Mouse (Mus musculus) left cerebral cortex, adult 2 months (tissue): ENCODE results near the gene Ccdc70. TPM values are rescaled to one million over a fixed set of nuclear protein-coding genes. Genes with fewer than 3 reads are reported as not detected.
A peak's percentile ranks its signal among the peaks of the same experiment; 100 is the strongest.
"Not testable (repeated sequence)": the region's sequence is repeated elsewhere in the genome, so short reads cannot be mapped to it uniquely, and the experiment has no call there.

ENCODE experiments used
- DNase-seq, 2 experiments: peaks; one replicate each; pipeline ENCODE4 v3.0.0; 2021 to 2022; ENCODE audit warnings: low spot score in 2 of 2, mixed read lengths in 1 of 2; ENCODE audit errors: extremely low spot score in 1 of 2
- H3K27ac ChIP-seq: fragments of 200-600 bp; 2 replicates; pipeline ENCODE4 v1.8.1; 2022
- H3K4me3 ChIP-seq: fragments of 200-600 bp; 2 replicates; pipeline ENCODE4 v1.8.1; 2022
- CTCF ChIP-seq: fragments of 200-600 bp; IDR thresholded peaks from 2 replicates; pipeline ENCODE4 v1.8.1; 2022; ENCODE audit warnings: antibody characterized with exemption, mild to moderate bottlenecking, moderate library complexity
- intact Hi-C: fragments of 180-260 bp; cut with DNase I; formaldehyde crosslinking; loops from one replicate; pipeline ENCODE4 v1.15.1; 2025
- long read RNA-seq, 2 experiments: library from polyadenylated mRNA; stranded (forward); transcript quantifications; one replicate each; pipeline ENCODE4 v2.0.0; 2021; ENCODE audit warnings: borderline mapping rate in 2 of 2
- total RNA-seq, 2 experiments: library from RNA; stranded (reverse); gene quantifications; 2 replicates each; pipeline ENCODE4 v1.2.3; 2021

Gene Ccdc70
- not detected for total RNA-seq
- long read RNA-seq, experiment 1, result 0 reads
- long read RNA-seq, experiment 2, result 0 reads

GRCm38 (mm10) chr8:21969475-21969874 lies at the start of gene Ccdc70:
TSS of gene Ccdc70 (plus strand) at chr8:21969775.
- intact Hi-C loops, result no loop called here
- DNase-seq, result no peak
- Histone ChIP-seq H3K27ac (no peak within 1 kb of the TSS), H3K4me3 (no peak within 1 kb of the TSS)
- no peak for TF ChIP-seq CTCF

GRCm38 (mm10) chr8:21930754-21931153 lies 38.8 kb upstream of the Ccdc70 start:
- intact Hi-C loops, H3K27ac ChIP-seq, H3K4me3 ChIP-seq, DNase-seq: not testable (repeated sequence)

- no peak for TF ChIP-seq CTCF
- intact Hi-C loops, result no loop called here
- DNase-seq, result no peak
- no peak within 1 kb of the TSS for H3K27ac ChIP-seq
- no peak within 1 kb of the TSS for H3K4me3 ChIP-seq
Observed at GRCm38 (mm10) chr8:21932610-21933009, 37.0 kb upstream of the Ccdc70 start, which contains the start of gene Defb15. TSS of gene Defb15 (minus strand) at chr8:21932710.

GRCm38 (mm10) chr8:21938052-21938451 lies 31.5 kb upstream of the Ccdc70 start, which contains the start of gene Defb35:
TSS of gene Defb35 (plus strand) at chr8:21938352.
- H3K27ac ChIP-seq, DNase-seq, H3K4me3 ChIP-seq, intact Hi-C loops: not testable (repeated sequence)

- intact Hi-C loops, result no loop called here
- TF ChIP-seq CTCF, result no peak
- no peak for DNase-seq
- H3K27ac ChIP-seq, result no peak within 1 kb of the TSS
- no peak within 1 kb of the TSS for H3K4me3 ChIP-seq
Observed at GRCm38 (mm10) chr8:21946462-21946861, 23.1 kb upstream of the Ccdc70 start, which contains the start of gene Defb13. TSS of gene Defb13 (plus strand) at chr8:21946762.

- no peak overlapping the region for H3K4me3 ChIP-seq
- no peak for TF ChIP-seq CTCF
- intact Hi-C loops, result no loop called here
- DNase-seq, result no peak
- H3K27ac ChIP-seq, result no peak overlapping the region
Observed at GRCm38 (mm10) chr8:21947311-21948017, 22.1 kb upstream of the Ccdc70 start.

- intact Hi-C loops, result loop anchor here (5.0 kb wide), 2 partner anchors 198 to 948 kb away; no protein-coding TSS in a partner anchor
Observed at GRCm38 (mm10) chr8:21955321-21955720, 14.3 kb upstream of the Ccdc70 start.

GRCm38 (mm10) chr8:21956336-21956735 lies 13.2 kb upstream of the Ccdc70 start:
- no peak for TF ChIP-seq CTCF
- Histone ChIP-seq H3K27ac (no peak overlapping the region), H3K4me3 (no peak overlapping the region)
- intact Hi-C loops, result loop anchor here (5.0 kb wide), 2 partner anchors 199 to 949 kb away; no protein-coding TSS in a partner anchor
- DNase-seq, result no peak

More at GRCm38 (mm10) chr8:21955321-21955720, 14.3 kb upstream of the Ccdc70 start:
- no peak overlapping the region for H3K27ac ChIP-seq
- peak; percentile 32 to 48 for DNase-seq
- H3K4me3 ChIP-seq, result no peak overlapping the region
- TF ChIP-seq CTCF, result peak; percentile 87

- no peak for DNase-seq
- Histone ChIP-seq H3K27ac (no peak within 1 kb of the TSS), H3K4me3 (no peak within 1 kb of the TSS)
- intact Hi-C loops, result loop anchor here (5.0 kb wide), 2 partner anchors 201 to 951 kb away; no protein-coding TSS in a partner anchor
- no peak for TF ChIP-seq CTCF
Observed at GRCm38 (mm10) chr8:21958414-21958813, 11.2 kb upstream of the Ccdc70 start, which contains the start of gene Fam90a1a. TSS of gene Fam90a1a (plus strand) at chr8:21958714.

GRCm38 (mm10) chr8:21966646-21967045 lies 2.9 kb upstream of the Ccdc70 start:
- Histone ChIP-seq H3K27ac (no peak overlapping the region), H3K4me3 (no peak overlapping the region)
- intact Hi-C loops, result no loop called here
- no peak for TF ChIP-seq CTCF
- no peak for DNase-seq

GRCm38 (mm10) chr8:21978193-21978592 lies 8.6 kb downstream of the Ccdc70 start:
- H3K4me3 ChIP-seq, result no peak overlapping the region
- no peak for TF ChIP-seq CTCF
- DNase-seq, result no peak
- no peak overlapping the region for H3K27ac ChIP-seq
- intact Hi-C loops, result no loop called here

GRCm38 (mm10) chr8:21981664-21982337 lies 12.2 kb downstream of the Ccdc70 start:
- peak; percentile 67 for TF ChIP-seq CTCF
- H3K27ac ChIP-seq, result no peak overlapping the region
- intact Hi-C loops, result loop anchor here (5.0 kb wide), 1 partner anchor 974 kb away; no protein-coding TSS in a partner anchor

More at GRCm38 (mm10) chr8:21981664-21982337, 12.2 kb downstream of the Ccdc70 start:
- DNase-seq, result peak; percentile 22 to 32
- no peak overlapping the region for H3K4me3 ChIP-seq
